Mouse (Mus musculus) cerebellum, adult 9-10 months (tissue): ENCODE data around the gene Slc22a14.
"Not testable (repeated sequence)": the region's sequence is repeated elsewhere in the genome, so short reads cannot be mapped to it uniquely, and the experiment has no call there.

Experiments
- DNase-seq: peaks from one replicate; pipeline ENCODE4 v3.0.0; 2022

Slc22a14 gene

DNA sequence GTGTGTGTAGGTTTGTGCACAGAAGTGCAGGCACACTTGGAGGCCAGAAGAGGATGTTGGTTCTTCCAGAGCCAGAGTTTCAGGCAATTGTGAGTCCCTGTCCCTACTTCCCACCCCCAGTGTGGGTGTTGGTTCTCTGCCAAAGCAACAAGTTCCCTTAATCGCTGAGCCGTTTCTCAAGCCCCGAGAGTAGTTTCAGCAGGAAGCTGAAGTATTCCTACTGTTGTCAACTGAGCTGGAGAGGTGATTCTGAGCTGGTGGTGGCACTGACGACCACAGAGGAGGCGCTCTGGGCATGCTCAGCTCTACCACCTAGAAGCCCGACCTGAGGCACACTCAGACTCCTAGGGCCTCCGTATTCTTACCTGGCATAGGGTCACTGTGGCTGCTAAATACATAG lies at the start of gene Slc22a14:
Gene Slc22a14, minus strand, starts transcription at position 270 of the 400 bp plus-strand sequence.
- no peak for DNase-seq

DNA sequence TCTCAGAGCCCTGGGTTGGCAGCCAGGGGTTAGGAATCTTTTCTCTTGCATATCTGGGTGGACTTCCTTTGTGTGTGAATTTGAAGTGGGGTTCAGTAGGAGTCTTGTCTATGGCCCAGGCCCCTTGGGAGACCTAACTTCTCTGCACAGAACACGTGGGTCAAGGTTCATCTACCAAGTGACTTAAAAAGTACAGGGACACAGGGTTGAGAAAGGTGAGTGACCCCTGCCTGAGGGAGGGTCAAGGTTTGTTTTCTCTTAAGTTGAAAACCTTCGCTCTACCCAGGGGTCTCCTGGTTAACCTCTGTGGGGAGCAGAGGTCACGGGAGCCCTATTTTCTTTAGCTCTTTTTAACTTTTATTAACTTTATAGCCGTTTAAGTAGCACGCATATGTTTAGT lies 44.5 kb upstream of the Slc22a14 start:
- DNase-seq = no peak

DNA sequence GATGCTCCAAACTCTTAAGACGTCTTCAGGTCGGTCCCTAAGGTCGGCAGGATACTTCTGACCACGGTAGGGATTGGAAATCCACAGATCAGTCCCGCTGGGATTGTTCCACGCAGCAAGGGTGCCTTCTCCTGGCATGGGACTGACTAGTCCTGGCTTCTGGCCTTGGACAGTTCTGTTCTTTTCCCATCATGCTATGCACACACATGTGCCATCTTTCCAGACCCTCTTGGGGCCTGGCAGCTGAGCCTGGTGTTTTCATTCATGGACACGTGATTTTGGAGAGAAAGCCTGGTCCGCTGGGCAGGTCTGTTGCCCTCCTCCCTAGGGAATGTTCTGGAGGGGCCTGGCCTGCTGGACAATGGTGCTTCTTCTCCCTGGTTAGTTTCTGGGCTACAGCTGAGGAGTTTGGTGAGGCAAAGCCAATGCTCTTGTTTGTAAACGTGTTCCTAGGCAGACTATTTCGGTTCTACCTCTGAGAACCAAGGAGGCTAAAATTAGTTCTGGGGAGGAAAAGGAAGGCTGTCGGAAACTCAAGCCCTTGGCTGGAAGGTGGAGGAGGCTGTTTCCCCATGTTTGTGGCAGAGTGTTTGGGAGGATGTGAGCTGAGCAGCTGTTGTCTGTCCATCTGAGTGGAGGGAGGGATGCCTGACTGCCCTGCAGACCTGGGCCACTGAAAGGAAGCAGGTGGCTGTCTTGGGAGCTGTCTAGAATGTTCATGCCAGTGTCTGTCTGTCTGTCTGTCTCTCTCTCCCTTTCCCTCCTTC lies 43.7 kb upstream of the Slc22a14 start:
- DNase-seq = no peak

DNA sequence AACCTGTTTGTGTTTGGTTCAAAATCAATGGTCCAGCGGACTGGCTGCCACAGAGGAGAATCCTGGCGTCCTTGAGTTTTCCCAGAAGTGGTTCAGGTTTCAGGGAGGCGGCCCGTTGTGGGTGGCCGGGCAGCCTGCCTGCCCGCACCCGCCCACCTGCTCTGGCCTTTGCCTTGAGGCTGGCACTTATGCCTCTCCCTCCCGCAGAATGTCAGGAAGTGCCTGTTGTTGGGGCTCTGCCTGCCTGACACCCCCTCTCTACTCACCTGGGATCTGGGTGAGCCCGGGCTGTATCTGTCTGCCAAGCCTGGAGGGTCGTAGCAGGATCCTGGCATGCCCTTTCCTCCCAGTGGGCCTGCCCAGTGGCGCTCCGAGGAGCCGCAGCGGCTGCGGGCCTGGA lies 42.5 kb upstream of the Slc22a14 start:
- DNase-seq = no peak

DNA sequence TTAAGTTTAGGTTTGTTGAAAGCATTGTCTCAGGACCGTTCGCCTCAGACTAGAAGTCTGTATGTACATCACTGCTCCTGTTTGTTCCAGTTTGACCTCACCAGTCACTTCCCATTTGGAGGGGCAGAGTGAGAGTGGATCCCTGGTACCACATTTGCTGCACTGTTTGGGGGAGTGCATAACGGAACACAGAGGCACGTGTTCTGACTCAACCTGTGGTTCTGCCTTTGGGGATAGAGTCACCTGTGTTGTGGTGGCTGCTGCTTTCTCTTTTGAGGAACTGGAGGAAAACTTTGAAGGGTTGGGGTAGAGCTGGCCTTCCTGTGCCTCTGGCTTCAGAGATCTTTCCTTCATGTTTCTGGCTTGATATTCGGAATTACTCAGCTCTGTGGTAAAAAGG lies 38.7 kb upstream of the Slc22a14 start:
- no peak for DNase-seq

DNA sequence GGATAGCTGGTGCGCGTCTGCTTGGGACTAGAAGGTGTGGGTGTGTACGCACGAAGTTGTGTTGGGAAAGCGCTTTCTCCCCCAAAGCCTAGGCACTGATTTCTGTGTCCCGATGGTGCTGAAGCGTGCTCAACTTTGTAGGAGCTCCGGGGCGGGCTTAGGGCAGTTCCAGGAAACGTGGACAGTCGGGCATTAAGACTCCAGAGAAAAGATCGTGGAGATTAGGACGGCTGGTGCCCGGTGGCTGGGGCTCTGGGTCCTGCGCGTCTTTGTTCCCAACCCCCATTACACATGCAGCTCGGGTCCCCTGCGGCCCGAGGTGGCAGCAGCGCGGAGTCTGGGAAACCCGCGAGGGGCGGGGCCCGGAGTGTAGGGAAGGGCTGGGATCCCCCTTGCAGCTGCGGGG lies 37.9 kb upstream of the Slc22a14 start:
- DNase-seq = peak; percentile 49

DNA sequence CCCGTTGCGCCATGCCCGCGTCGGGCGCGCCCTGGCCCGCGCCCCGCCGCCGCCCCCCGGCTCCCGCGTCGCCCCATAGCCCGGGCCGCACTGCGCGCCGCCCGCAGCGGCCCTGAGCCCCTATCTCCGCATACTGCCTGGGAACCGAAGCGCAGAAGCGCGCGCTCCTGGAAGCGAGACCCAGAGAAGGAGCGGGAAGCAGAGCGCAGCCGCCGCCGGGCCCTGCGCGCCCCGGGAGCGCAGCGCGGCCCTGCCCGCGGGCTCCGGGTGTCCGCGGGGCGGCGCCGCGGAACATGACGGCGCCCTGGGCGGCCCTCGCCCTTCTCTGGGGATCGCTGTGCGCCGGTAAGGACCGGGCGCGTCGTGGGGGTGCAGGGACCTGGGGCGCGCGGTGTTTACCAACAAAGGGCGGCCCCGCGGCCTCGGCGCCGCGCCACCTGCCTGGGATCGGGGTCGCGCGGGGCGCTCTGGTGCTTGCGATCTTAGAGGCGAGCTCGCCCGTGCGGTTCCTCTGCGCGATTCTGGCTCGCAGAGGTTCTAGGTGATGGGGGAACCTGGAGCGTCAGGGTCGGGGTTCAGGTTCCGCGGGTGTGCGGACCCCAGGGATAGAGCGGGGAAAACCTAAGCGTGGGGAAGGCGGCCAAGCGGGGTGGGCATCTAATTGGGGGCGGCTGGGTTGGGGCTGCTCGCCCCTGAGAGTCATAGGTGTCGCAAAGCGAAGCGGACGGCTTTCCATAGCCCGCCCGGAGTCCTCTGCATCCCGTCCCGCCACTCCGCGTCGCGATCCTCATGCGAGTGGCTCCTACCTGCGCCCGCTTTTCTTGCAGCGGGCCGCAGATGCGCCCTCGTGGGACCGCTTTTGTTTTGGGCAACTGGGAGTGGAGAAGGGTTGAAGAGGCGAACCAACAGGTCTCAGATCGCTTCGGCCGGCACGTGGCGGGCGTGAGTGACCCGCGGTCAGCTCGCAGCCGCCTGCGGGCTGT lies 37.2 kb upstream of the Slc22a14 start:
- peak; percentile 59 for DNase-seq

DNA sequence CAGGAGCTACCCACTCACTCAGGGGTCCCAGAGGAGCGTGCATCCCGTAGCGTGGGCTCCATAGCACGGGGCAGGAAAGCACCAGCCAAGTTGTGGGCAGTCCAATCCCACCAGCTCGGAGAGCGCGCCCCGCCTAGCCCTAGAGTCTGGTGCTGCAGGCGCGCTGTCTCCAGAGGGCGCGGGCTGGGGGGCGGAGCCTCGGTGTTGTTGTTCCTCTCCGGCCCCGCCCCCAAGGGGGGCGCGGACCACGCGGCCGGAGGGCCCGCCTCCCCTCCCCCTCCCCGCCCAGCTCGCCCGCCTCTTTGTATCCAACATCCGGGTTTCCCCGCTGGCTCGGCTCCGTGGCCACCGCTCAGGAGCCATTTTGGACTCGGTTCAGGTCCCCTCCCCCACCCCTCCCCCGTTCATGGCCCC lies 36.5 kb upstream of the Slc22a14 start, which contains the start of gene Acvr2b:
Gene Acvr2b, plus strand, starts transcription at position 318 of the 414 bp plus-strand sequence.
- DNase-seq = peak; percentile 91

DNA sequence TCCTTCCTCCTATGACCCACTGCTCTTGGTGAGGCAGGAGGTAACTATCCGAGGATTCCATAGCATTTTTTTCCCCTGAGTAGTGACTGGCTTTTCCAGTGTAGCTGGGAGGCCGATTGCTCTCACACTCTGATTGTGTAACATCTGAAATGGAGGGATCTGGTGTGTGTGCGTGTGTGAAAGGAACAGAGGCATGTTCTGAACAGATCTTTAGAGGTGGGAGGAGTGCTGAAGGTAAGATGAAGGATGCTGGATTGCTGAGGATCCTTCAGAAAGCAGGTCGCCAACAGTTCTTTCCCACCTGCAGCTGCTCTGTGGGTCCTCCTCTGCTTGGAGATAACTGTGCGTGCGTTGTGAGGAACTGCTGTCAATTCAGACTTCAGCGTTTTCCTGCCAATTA lies 36.0 kb upstream of the Slc22a14 start:
- DNase-seq = no peak

GRCm38 (mm10) chr9:119394808-119395207 lies 29.5 kb upstream of the Slc22a14 start:
- no peak for DNase-seq

DNA sequence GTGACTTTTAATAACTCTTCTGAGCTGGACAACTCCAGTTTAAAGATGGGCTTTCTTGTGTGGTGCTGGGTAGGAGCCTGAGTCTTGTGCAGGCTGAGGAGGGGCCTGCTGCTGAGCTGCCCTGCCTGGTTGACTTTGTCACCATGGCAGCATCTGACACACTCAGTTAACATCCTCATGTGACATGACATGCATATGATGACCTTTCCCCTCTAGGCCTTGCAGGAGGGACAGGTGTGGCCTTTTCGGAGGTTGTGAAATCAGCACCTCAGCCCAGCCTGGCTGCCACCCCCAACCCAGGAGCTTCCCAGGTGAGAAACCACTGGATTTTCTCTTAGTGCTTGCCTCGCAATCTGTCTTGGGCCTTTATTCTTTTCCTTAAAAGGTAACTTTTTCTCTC lies 24.9 kb upstream of the Slc22a14 start:
- DNase-seq = no peak

DNA sequence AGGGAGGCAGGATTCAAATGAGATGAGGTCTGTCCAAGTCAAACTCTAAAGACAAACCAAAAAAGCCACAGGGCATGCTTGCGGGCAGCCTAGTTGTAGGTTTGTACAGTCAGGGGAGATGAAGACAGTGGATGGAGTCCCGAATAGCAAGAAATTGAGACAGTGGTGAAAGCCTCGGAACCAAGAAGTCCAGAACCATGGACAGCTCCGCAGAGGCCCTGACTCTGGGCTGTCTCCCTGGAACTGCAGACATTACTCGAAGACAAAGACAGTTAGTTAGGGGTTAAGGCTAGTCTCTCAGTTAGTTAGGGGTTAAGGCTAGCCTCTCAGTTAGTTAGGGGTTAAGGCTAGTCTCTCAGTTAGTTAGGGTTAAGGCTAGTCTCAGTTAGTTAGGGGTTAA lies 23.6 kb upstream of the Slc22a14 start:
- DNase-seq = no peak

DNA sequence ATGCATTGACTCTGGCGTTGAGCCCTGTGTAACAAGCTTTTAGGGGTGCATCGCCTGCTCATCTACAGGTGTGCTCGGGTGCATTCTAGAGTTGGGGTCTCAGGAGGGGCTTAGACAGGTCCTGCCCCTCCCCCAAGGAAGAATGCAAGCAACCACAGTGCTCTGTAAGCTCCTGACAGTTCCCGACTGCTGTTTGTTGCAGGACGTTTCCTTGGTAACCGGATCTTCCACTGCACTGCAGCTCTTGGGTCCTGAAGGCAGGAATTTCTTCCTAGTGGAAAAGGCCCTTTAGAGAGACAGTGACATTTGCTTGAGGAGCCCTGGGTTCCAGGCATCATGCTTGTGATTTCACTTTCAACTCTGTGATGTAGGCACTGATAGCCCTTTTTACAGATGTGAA lies 17.2 kb upstream of the Slc22a14 start:
- DNase-seq = no peak

GRCm38 (mm10) chr9:119378231-119378630 lies 12.9 kb upstream of the Slc22a14 start:
- DNase-seq = no peak

GRCm38 (mm10) chr9:119375556-119375955 lies 10.2 kb upstream of the Slc22a14 start:
- no peak for DNase-seq

GRCm38 (mm10) chr9:119375008-119375407 lies 9.7 kb upstream of the Slc22a14 start:
- DNase-seq = no peak

GRCm38 (mm10) chr9:119371251-119371650 lies 5.9 kb upstream of the Slc22a14 start:
- DNase-seq = no peak

DNA sequence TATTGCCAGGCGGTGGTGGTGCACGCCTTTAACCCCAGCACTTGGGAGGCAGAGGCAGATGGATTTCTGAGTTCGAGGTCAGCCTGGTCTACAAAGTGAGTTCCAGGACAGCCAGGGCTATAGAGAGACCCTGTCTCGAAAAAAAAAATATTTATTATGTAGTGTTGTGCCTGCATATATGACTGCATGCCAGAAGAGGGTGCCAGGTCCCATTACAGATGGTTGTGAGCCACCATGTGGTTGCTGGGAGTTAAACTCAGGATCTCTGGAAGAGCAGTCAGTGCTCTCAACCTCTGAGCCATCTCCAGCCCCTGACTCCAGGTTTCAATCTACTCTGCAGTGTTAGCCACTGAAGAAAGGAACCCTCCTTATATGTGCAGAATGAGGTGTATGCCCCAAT lies 5.4 kb upstream of the Slc22a14 start:
- not testable (repeated sequence) for DNase-seq

- no peak for DNase-seq
These were observed 3.0 kb upstream of the Slc22a14 start for GRCm38 (mm10) chr9:119368367-119368766.

GRCm38 (mm10) chr9:119363229-119363628 lies 2.1 kb downstream of the Slc22a14 start:
- DNase-seq = no peak

DNA sequence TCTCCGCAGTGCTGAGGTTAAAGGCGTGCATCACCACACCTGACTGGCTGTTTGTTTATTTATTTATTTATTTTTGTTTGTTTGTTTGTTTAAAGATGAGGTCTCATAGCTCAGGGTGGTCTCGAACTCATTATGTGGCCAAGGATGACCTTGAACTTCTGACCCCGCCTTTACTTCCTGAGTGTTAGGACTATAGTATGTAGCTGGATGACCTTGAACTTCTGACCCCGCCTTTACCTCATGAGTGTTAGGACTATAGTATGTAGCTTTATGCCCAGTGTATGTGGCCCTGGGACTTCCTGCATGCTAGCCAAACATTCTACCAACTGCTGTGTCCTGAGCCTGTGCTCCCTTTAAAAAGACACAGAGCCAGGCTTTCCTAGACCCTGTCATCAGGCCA lies 3.9 kb downstream of the Slc22a14 start:
- DNase-seq = no peak

- no peak for DNase-seq
These were observed 7.3 kb downstream of the Slc22a14 start for GRCm38 (mm10) chr9:119358058-119358429.

GRCm38 (mm10) chr9:119357331-119358057 lies 7.9 kb downstream of the Slc22a14 start, which contains the start of gene Xylb:
Gene Xylb, plus strand, starts transcription at chr9:119357381.
- DNase-seq = peak; percentile 92
